Mouse (Mus musculus): ENCODE measurements at regions not wholly inside any gene's neighbourhood (a gene's known extent, or its start where the extent isn't known, plus 50 kb on each side); places are given as distances from the start of the nearest gene placed in this dataset.

DNA sequence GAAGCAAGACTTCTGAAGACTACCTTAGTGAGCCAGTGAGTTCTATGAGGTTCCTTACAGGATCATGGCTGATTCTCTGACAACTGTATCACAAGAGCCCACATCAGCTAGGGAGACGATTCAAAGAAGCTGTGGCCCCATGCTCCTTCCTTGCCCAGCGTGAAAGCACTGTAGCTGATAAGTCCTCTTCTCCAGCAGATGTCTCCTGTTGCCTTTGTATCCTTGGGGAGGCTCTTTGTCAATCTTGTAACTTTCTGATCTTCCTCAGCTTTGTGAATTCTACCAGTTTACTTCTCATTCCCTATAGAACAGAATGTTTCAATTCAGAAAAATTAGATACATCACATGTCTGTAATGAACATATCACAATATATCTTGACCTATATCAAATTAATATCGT is 584.0 kb upstream of the Tbl1xr1 start:
- TF ChIP-seq CTCF (IDR thresholded peaks at IDR 0.05; ENCODE audit: low read depth): peak; percentile 33
- no peak for TF ChIP-seq EP300 (optimal IDR thresholded peaks at IDR 0.05)
